Mouse (Mus musculus): ENCODE results near the gene Slc16a14.

Slc16a14 gene

GRCm38 (mm10) chr1:84866706-84867230 lies 68.2 kb downstream of the Slc16a14 start:
- no peak for DNase-seq (ENCODE audit: low read depth, low spot score)

GRCm38 (mm10) chr1:84866231-84866630 lies 68.7 kb downstream of the Slc16a14 start:
- DNase-seq (ENCODE audit: low read depth, low spot score): no peak

DNA sequence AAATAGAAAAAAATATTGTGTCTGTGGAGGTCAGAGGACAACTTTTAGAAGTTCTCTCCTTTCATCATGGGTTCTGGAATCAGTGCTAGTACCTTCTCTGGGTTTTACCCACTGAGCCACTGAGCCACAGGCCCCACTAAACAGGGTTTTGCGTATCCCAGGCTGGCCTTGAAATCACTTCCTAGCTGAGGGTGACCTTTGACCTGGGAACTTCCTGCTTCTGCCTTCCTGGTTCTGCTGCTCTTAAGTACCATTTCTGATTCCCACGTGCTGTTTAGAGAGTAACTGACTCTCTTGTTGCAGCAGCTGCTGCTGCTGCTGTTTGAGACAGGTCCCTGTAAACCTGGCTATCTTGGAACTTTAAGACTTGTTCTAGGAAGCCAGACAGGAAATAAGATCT lies 70.3 kb downstream of the Slc16a14 start:
- DNase-seq (ENCODE audit: low read depth, low spot score): no peak

DNA sequence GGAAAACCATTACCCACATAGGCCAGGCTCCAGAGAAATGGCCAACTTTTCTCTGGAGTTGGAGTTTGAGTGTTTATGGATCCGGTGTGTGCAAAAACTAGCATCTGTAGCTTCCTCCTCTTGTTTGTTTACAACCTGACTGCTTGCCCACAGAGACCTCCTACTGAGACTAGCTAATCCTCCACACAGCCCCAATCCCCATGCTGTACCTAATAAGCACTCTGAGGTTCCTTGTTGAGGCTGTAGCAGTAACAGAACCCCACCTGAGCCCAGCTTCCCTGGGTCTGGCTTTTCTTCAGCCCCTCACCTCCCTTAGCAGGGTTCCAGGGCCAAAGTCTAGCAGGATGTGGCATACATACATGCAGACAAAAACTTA lies 73.7 kb downstream of the Slc16a14 start:
- no peak for DNase-seq (ENCODE audit: low read depth, low spot score)

GRCm38 (mm10) chr1:84860360-84861254 lies 74.3 kb downstream of the Slc16a14 start:
- no peak for DNase-seq (ENCODE audit: low read depth, low spot score)

DNA sequence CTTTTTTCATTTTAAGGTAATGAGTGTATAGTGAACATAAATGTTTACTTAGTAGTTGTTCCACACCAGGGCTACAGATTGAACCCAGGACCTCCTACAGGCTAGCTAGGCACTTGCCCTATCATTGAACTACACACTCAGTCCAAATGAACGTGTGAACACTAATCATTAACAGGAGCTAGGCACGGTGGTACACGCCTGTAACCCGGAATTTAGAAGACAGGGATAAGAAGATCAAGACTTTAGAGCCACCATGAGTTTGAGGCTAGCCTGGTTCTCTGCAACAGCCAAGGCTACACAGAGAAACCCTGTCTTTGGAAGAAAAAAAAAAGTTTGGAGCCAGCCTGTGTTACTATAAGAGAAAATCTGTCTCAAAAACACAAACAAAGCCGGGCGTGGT lies 75.3 kb downstream of the Slc16a14 start:
- no peak for DNase-seq (ENCODE audit: low read depth, low spot score)
